Mouse (Mus musculus): Measurements from ENCODE around the gene Uba1. TPM values are rescaled to one million over a fixed set of nuclear protein-coding genes. Genes with fewer than 3 reads are reported as not detected.

The Uba1 gene
- 71.9 TPM for polyA plus RNA-seq (2014; fragmentation: Illumina TruSeq; extraction: RNeasy Lipid Tissue Mini Kit (QIAGEN cat#74804); ENCODE audit: low replicate concordance)

GRCm38 (mm10) chrX:20658026-20658652, at the start of gene Uba1:
Gene Uba1 (plus strand): TSS chrX:20658326.

GRCm38 (mm10) chrX:20617176-20617902, 40.8 kb upstream of the Uba1 start, which contains the start of the genes Rbm10 and Ndufb11:
Gene Rbm10 (plus strand): TSS chrX:20617503.
Gene Ndufb11 (minus strand): TSS chrX:20617619.

GRCm38 (mm10) chrX:20687519-20688067, 29.5 kb downstream of the Uba1 start, which contains the start of gene Cdk16:
Gene Cdk16 (plus strand): TSS chrX:20687954.

GRCm38 (mm10) chrX:20703741-20704290, 45.7 kb downstream of the Uba1 start, which contains the start of gene Usp11:
Gene Usp11 (plus strand): TSS chrX:20703906.

Other genes starting within 250 kb of the Uba1 start
- gene Jade3, start 232.6 kb upstream of the Uba1 start, polyA plus RNA-seq (2014; fragmentation: Illumina TruSeq; extraction: RNeasy Lipid Tissue Mini Kit (QIAGEN cat#74804); ENCODE audit: low replicate concordance), result 17.1 TPM
- gene Rgn, start 108.5 kb upstream of the Uba1 start, polyA plus RNA-seq (2014; fragmentation: Illumina TruSeq; extraction: RNeasy Lipid Tissue Mini Kit (QIAGEN cat#74804); ENCODE audit: low replicate concordance), result 29.1 TPM
- 3.8 TPM for gene Rbm10, start 40.8 kb upstream of the Uba1 start, polyA plus RNA-seq (2014; fragmentation: Illumina TruSeq; extraction: RNeasy Lipid Tissue Mini Kit (QIAGEN cat#74804); ENCODE audit: low replicate concordance)
- gene Ndufb11, start 40.7 kb upstream of the Uba1 start, polyA plus RNA-seq (2014; fragmentation: Illumina TruSeq; extraction: RNeasy Lipid Tissue Mini Kit (QIAGEN cat#74804); ENCODE audit: low replicate concordance), result 15.7 TPM
- 16.9 TPM for gene Cdk16, start 29.6 kb downstream of the Uba1 start, polyA plus RNA-seq (2014; fragmentation: Illumina TruSeq; extraction: RNeasy Lipid Tissue Mini Kit (QIAGEN cat#74804); ENCODE audit: low replicate concordance)
- gene Usp11, start 45.6 kb downstream of the Uba1 start, polyA plus RNA-seq (2014; fragmentation: Illumina TruSeq; extraction: RNeasy Lipid Tissue Mini Kit (QIAGEN cat#74804); ENCODE audit: low replicate concordance), result 1.6 TPM
- gene Araf, start 139.5 kb downstream of the Uba1 start, polyA plus RNA-seq (2014; fragmentation: Illumina TruSeq; extraction: RNeasy Lipid Tissue Mini Kit (QIAGEN cat#74804); ENCODE audit: low replicate concordance), result 62.5 TPM
- not detected for gene Timp1, start 211.8 kb downstream of the Uba1 start, polyA plus RNA-seq (2014; fragmentation: Illumina TruSeq; extraction: RNeasy Lipid Tissue Mini Kit (QIAGEN cat#74804); ENCODE audit: low replicate concordance)

Data from small intestine, adult 10 weeks (tissue).